Mouse (Mus musculus): ENCODE measurements around the gene Copz1. TPM values are rescaled to one million over a fixed set of nuclear protein-coding genes. Genes with fewer than 3 reads are reported as not detected.
A peak's percentile ranks its signal among the peaks of the same experiment; 100 is the strongest.

Copz1 gene
- 55.9 and 73.0 TPM in 2 replicates for total RNA-seq (2014; rRNA removed)
- polyA plus RNA-seq (2012; rRNA removed): 131 and 142 TPM in 2 replicates

- Histone ChIP-seq H3K27me3 (ENCODE audit: control insufficient read depth, insufficient read depth, low read length) (no peaks in the 10 kb centered on the region), H3K36me3 (ENCODE audit: control insufficient read depth, insufficient read depth, low read length) (no peaks in the 10 kb centered on the region), H3K4me1 (ENCODE audit: control insufficient read depth, insufficient read depth, low read length) (peaks cover 10% of the 10 kb centered on the region), H3K4me3 (ENCODE audit: insufficient read depth, low read depth, low read length) (peak within 1 kb of the TSS; percentile 74), H3K27ac (replicated peaks; ENCODE audit: insufficient read depth, low read depth, low read length) (peak within 1 kb of the TSS; percentile 22), H3K79me2 (ENCODE audit: control insufficient read depth, insufficient read depth, low read length) (peaks cover 13% of the 10 kb centered on the region; the same call in 1 of the 2 replicates), H3K9ac (ENCODE audit: low read depth, low read length) (peak within 1 kb of the TSS; percentile 80)
- peak; percentile 99 for DNase-seq (ENCODE audit: extremely low read depth, low read depth, low spot score)
- TF ChIP-seq CTCF (IDR thresholded peaks at IDR 0.05; ENCODE audit: low read depth, low read length) (no peak), POLR2A (IDR thresholded peaks at IDR 0.05; ENCODE audit: extremely low read depth, insufficient read depth, low read length) (peak; percentile 90)
- whole genome bisulfite sequencing: under 1% methylated on average over 38 of the region's 38 CpGs
Measured at GRCm38 (mm10) chr15:103272419-103273279, at the start of gene Copz1. Gene Copz1, plus strand, starts transcription at chr15:103272714.

- Histone ChIP-seq H3K27me3 (ENCODE audit: control insufficient read depth, insufficient read depth, low read length) (no peaks in the 10 kb centered on the region), H3K4me1 (ENCODE audit: control insufficient read depth, insufficient read depth, low read length) (no peaks in the 10 kb centered on the region; the same call in 1 of the 2 replicates), H3K79me2 (ENCODE audit: control insufficient read depth, insufficient read depth, low read length) (peaks cover 10% of the 10 kb centered on the region; the same call in 1 of the 2 replicates), H3K4me3 (ENCODE audit: insufficient read depth, low read depth, low read length) (no peak overlapping the region), H3K27ac (replicated peaks; ENCODE audit: insufficient read depth, low read depth, low read length) (no peak overlapping the region), H3K9ac (ENCODE audit: low read depth, low read length) (no peak overlapping the region), H3K36me3 (ENCODE audit: control insufficient read depth, insufficient read depth, low read length) (no peaks in the 10 kb centered on the region)
- TF ChIP-seq CTCF (IDR thresholded peaks at IDR 0.05; ENCODE audit: low read depth, low read length): no peak
- no peak for TF ChIP-seq POLR2A (IDR thresholded peaks at IDR 0.05; ENCODE audit: extremely low read depth, insufficient read depth, low read length)
- no peak for DNase-seq (ENCODE audit: extremely low read depth, low read depth, low spot score)
- 97% methylated on average over 2 of the region's 2 CpGs for WGBS
Measured at GRCm38 (mm10) chr15:103224161-103224560, 48.4 kb upstream of the Copz1 start.

- no peak for DNase-seq (ENCODE audit: extremely low read depth, low read depth, low spot score)
- no peak overlapping the region for H3K4me3 ChIP-seq (ENCODE audit: insufficient read depth, low read depth, low read length)
- 90% methylated on average over 3 of the region's 3 CpGs for whole genome bisulfite sequencing
- no peaks in the 10 kb centered on the region; the same call in 1 of the 2 replicates for H3K4me1 ChIP-seq (ENCODE audit: control insufficient read depth, insufficient read depth, low read length)
- H3K27ac ChIP-seq (replicated peaks; ENCODE audit: insufficient read depth, low read depth, low read length): no peak overlapping the region
- no peak overlapping the region for H3K9ac ChIP-seq (ENCODE audit: low read depth, low read length)
- H3K79me2 ChIP-seq (ENCODE audit: control insufficient read depth, insufficient read depth, low read length): peaks cover 7% of the 10 kb centered on the region; the same call in 1 of the 2 replicates
- no peaks in the 10 kb centered on the region for H3K27me3 ChIP-seq (ENCODE audit: control insufficient read depth, insufficient read depth, low read length)
- no peak for TF ChIP-seq CTCF (IDR thresholded peaks at IDR 0.05; ENCODE audit: low read depth, low read length)
- no peak for TF ChIP-seq POLR2A (IDR thresholded peaks at IDR 0.05; ENCODE audit: extremely low read depth, insufficient read depth, low read length)
- H3K36me3 ChIP-seq (ENCODE audit: control insufficient read depth, insufficient read depth, low read length): no peaks in the 10 kb centered on the region
Measured at GRCm38 (mm10) chr15:103227022-103227421, 45.5 kb upstream of the Copz1 start.

- Histone ChIP-seq H3K4me3 (ENCODE audit: insufficient read depth, low read depth, low read length) (no peak overlapping the region), H3K27ac (replicated peaks; ENCODE audit: insufficient read depth, low read depth, low read length) (no peak overlapping the region; the same call in 1 of the 2 replicates), H3K9ac (ENCODE audit: low read depth, low read length) (no peak overlapping the region), H3K79me2 (ENCODE audit: control insufficient read depth, insufficient read depth, low read length) (peaks cover 7% of the 10 kb centered on the region; the same call in 1 of the 2 replicates), H3K27me3 (ENCODE audit: control insufficient read depth, insufficient read depth, low read length) (no peaks in the 10 kb centered on the region), H3K4me1 (ENCODE audit: control insufficient read depth, insufficient read depth, low read length) (no peaks in the 10 kb centered on the region; the same call in 1 of the 2 replicates), H3K36me3 (ENCODE audit: control insufficient read depth, insufficient read depth, low read length) (no peaks in the 10 kb centered on the region)
- DNase-seq (ENCODE audit: extremely low read depth, low read depth, low spot score): no peak
- TF ChIP-seq CTCF (IDR thresholded peaks at IDR 0.05; ENCODE audit: low read depth, low read length): no peak
- TF ChIP-seq POLR2A (IDR thresholded peaks at IDR 0.05; ENCODE audit: extremely low read depth, insufficient read depth, low read length): no peak
- WGBS: 41% methylated on average over 2 of the region's 2 CpGs
Measured at GRCm38 (mm10) chr15:103227572-103227971, 44.9 kb upstream of the Copz1 start.

- TF ChIP-seq POLR2A (IDR thresholded peaks at IDR 0.05; ENCODE audit: extremely low read depth, insufficient read depth, low read length): no peak
- TF ChIP-seq CTCF (IDR thresholded peaks at IDR 0.05; ENCODE audit: low read depth, low read length): no peak
- no peak overlapping the region for H3K4me3 ChIP-seq (ENCODE audit: insufficient read depth, low read depth, low read length)
- H3K36me3 ChIP-seq (ENCODE audit: control insufficient read depth, insufficient read depth, low read length): no peaks in the 10 kb centered on the region
- no peak overlapping the region for H3K9ac ChIP-seq (ENCODE audit: low read depth, low read length)
- no peak for DNase-seq (ENCODE audit: extremely low read depth, low read depth, low spot score)
- H3K27me3 ChIP-seq (ENCODE audit: control insufficient read depth, insufficient read depth, low read length): no peaks in the 10 kb centered on the region
- 56% methylated on average over 2 of the region's 2 CpGs for WGBS
- no peak overlapping the region for H3K27ac ChIP-seq (replicated peaks; ENCODE audit: insufficient read depth, low read depth, low read length)
- no peaks in the 10 kb centered on the region; the same call in 1 of the 2 replicates for H3K4me1 ChIP-seq (ENCODE audit: control insufficient read depth, insufficient read depth, low read length)
- peaks cover 7% of the 10 kb centered on the region; the same call in 1 of the 2 replicates for H3K79me2 ChIP-seq (ENCODE audit: control insufficient read depth, insufficient read depth, low read length)
Measured at GRCm38 (mm10) chr15:103228904-103229303, 43.6 kb upstream of the Copz1 start.

All from liver, adult 2 months (tissue).